Mouse (Mus musculus) spleen, adult 18-20 months (tissue): Measurements from ENCODE around the gene Bpifb5.
"Not testable (repeated sequence)": the region's sequence is repeated elsewhere in the genome, so short reads cannot be mapped to it uniquely, and the experiment has no call there.

Experiments used
- DNase-seq, 2 experiments: peaks; one replicate each; pipeline ENCODE4 v3.0.0; 2022; ENCODE audit warnings: mixed read lengths in 2 of 2

Gene Bpifb5

DNA sequence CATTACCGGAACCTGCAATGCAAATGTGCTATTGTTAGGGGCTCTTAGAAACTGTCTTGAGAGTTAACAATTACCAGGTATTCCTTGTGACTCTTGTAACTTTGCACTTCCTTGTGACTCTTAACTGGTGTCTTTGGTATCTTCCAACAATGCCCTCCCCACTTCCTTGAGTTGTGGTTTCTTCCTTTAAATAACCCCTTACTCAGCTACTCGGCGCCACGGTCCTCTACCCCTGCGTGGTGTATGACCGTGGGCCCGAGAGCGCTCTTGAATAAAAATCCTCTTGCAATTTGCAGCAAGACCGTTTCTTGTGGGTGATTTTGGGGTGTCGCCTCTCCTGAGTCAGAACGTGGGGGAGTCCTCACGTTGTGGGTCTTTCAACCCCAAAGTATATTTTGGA lies 19.2 kb downstream of the Bpifb5 start:
- not testable (repeated sequence) for DNase-seq

DNA sequence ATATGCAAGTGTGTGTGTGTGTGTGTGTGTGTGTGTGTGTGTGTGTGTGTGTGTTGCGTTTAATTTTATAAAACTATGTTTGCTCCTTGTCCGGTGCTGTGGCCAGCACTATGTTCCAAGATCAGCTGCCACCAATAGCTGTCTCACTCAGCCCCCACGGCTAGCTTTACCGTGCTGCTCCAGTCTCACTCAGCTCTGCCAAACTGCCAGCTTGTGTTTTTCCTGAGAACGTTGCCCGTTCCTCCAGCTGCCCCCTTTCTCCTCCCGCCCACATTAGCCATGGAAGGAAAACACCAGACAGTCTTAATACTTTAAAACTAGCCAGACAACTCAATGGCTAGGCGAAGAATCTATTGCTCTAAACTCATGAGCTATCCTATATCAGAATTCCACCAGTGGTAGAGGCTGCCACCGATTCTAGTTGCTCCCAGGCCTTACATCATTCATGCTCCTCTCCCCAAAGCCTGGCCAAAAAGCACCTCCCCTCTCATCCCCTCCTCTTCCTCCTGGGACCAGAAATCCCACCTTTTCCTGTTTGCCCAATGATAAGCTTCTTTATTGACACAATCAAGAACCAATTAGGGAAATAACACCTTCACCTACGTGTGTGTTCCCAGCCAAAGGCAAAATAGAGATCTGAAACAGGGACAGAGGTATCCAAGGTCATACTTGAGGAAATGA lies 20.0 kb downstream of the Bpifb5 start:
- no peak for DNase-seq

DNA sequence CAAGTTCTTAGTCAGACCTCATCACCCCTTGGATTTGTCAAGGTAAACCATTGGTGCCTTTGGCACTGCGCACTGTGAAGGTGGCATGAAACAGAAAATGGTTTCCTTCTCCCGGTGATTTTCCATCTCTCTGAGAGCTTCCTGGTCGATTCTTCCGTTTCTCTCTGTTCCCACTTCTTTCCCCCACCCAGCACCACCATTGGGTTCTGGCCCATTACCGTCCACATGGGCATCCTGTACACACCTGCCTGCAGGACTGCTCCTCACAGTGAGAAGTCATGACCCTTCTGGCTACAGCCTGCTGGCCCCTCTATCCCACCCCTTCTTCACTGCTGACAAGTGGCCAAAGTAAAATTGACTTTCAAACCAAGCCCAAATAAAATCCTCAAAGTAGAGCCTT lies 21.8 kb downstream of the Bpifb5 start:
- no peak for DNase-seq

DNA sequence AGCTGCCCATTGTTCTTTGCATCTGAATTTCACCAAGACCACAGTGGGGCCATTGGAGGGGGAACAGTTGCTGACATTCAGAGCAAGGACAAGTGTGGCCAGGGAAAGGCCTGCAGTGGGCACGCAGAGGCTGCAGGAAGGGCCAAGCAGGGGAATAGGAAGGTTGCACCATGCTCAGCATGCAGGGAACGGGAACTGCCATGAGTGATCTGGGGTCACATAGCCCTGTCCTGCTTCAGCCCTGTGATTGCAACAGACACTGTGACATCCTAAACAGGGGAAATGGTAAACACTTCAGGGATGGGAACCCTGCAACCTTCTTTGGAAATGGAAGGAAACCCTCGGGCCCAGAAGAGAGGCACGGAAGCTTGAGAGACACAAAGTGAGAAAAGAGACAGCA lies 31.7 kb downstream of the Bpifb5 start:
- DNase-seq = not testable (repeated sequence)

DNA sequence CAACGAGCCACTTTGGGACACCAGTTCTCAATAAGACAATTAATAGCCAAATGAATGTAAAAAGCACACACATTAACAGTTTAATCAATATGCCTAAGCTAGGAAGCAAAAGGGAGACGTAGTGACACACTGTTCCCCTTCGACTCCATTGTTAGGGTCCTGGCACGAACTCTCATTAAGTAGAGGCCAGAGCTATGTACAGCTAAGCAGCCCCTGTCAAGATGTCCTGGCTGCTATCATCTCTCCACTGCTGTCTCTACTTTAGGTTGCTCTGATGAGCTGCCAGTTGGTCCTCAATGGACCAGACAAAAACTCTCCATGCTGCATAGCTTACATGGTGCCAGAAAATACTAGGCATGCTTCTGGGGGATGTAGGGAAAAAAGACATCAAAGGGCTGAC lies 32.2 kb downstream of the Bpifb5 start:
- DNase-seq = no peak

DNA sequence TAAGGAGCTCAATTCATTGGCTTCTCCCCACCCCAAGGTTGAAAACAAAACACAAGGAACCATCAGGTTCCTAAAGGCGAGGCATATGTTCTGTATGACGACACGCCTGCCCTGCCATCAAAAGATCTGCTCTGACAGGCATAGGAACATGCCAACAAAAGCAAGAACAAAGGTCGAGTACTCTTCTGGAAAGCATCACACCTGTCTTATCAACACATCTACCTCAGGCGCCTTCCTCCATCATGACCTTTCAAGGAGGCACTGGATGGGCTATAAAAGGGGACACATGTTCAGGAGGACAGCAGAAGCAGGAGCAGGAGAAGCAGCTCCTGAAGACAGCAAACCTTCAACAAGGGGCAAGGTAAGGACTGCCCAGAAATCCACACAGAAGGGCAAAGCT lies 34.0 kb downstream of the Bpifb5 start, which contains the start of gene Bpifb9a:
Bpifb9a (plus strand) TSS at position 301 of the 400 bp plus-strand sequence.
- not testable (repeated sequence) for DNase-seq

DNA sequence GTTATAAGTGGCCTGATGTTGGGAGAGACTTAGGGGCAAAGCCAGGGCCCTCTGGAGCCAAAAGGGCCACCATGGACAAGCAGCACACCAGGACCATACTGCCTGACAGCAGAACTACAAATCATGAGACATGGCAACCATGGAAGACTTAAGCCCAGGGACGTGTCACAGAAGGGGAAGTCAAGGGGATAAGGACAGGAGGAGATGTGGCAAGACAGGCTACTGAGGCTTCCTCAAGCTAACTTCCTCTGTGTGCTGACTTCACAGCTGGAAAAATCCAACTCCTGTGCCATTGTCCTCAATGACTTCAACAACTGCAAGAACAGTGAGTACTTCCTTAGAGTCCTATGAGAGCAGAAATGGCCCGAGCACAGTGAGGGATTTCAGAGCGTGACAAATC lies 40.9 kb downstream of the Bpifb5 start:
- DNase-seq = not testable (repeated sequence)
